Mouse (Mus musculus): Measurements from ENCODE around the gene Rad23b. TPM values are rescaled to one million over a fixed set of nuclear protein-coding genes. Genes with fewer than 3 reads are reported as not detected.
A peak's percentile ranks its signal among the peaks of the same experiment; 100 is the strongest.

Gene Rad23b
- polyA plus RNA-seq, 1 experiment from 2014 or later, result 113 TPM

GRCm38 (mm10) chr4:55338905-55339304 is 10.9 kb upstream of the Rad23b start:
- Histone ChIP-seq H3K4me1 (no peaks in the 10 kb centered on the region), H3K36me3 (no peaks in the 10 kb centered on the region), H3K9me3 (no peaks in the 10 kb centered on the region), H3K27me3 (no peaks in the 10 kb centered on the region), H3K4me3 (no peak overlapping the region), H3K27ac (replicated peaks) (no peak overlapping the region), H3K9ac (replicated peaks) (no peak overlapping the region), H3K4me2 (replicated peaks) (no peak overlapping the region)
- ATAC-seq (ENCODE audit: low FRiP score, low read depth), result no peak
- WGBS, result 71% methylated on average over 1 of the region's 1 CpGs

- Histone ChIP-seq H3K27me3 (no peaks in the 10 kb centered on the region), H3K9ac (replicated peaks) (no peak overlapping the region), H3K27ac (replicated peaks) (no peak overlapping the region), H3K36me3 (no peaks in the 10 kb centered on the region), H3K9me3 (no peaks in the 10 kb centered on the region), H3K4me2 (replicated peaks) (no peak overlapping the region), H3K4me3 (no peak overlapping the region), H3K4me1 (no peaks in the 10 kb centered on the region)
- no peak for ATAC-seq (ENCODE audit: low FRiP score, low read depth)
- WGBS, result 75% methylated on average over 4 of the region's 4 CpGs
These were observed 10.5 kb upstream of the Rad23b start for GRCm38 (mm10) chr4:55339388-55339787.

- ATAC-seq (ENCODE audit: low FRiP score, low read depth), result no peak
- Histone ChIP-seq H3K4me2 (replicated peaks) (no peak overlapping the region), H3K9me3 (no peaks in the 10 kb centered on the region), H3K4me3 (no peak overlapping the region), H3K4me1 (no peaks in the 10 kb centered on the region), H3K9ac (replicated peaks) (no peak overlapping the region), H3K36me3 (no peaks in the 10 kb centered on the region), H3K27ac (replicated peaks) (no peak overlapping the region), H3K27me3 (no peaks in the 10 kb centered on the region)
- 94% methylated on average over 1 of the region's 1 CpGs for WGBS
These were observed 8.0 kb upstream of the Rad23b start for GRCm38 (mm10) chr4:55341797-55342196.

GRCm38 (mm10) chr4:55342602-55343001 is 7.2 kb upstream of the Rad23b start:
- no peak overlapping the region for H3K9ac ChIP-seq (replicated peaks)
- no peaks in the 10 kb centered on the region for H3K4me1 ChIP-seq
- no peaks in the 10 kb centered on the region for H3K9me3 ChIP-seq
- no peak overlapping the region for H3K27ac ChIP-seq (replicated peaks)
- 94% methylated on average over 5 of the region's 5 CpGs for WGBS
- H3K27me3 ChIP-seq, result no peaks in the 10 kb centered on the region
- ATAC-seq (ENCODE audit: low FRiP score, low read depth), result no peak
- H3K4me3 ChIP-seq, result no peak overlapping the region
- H3K36me3 ChIP-seq, result no peaks in the 10 kb centered on the region
- no peak overlapping the region for H3K4me2 ChIP-seq (replicated peaks)

GRCm38 (mm10) chr4:55343287-55343686 is 6.6 kb upstream of the Rad23b start:
- Histone ChIP-seq H3K27me3 (0 out of 2 replicates have a peak, but pooled peaks cover 4% of the 10 kb centered on the region), H3K36me3 (no peaks in the 10 kb centered on the region), H3K9me3 (no peaks in the 10 kb centered on the region), H3K4me2 (replicated peaks) (no peak overlapping the region), H3K4me1 (no peaks in the 10 kb centered on the region), H3K4me3 (no peak overlapping the region), H3K27ac (replicated peaks) (no peak overlapping the region), H3K9ac (replicated peaks) (no peak overlapping the region)
- 88% methylated on average over 3 of the region's 3 CpGs for WGBS
- no peak for ATAC-seq (ENCODE audit: low FRiP score, low read depth)

GRCm38 (mm10) chr4:55348759-55349451 is 938 bp upstream of the Rad23b start:
- H3K4me2 ChIP-seq (replicated peaks), result peak overlapping the region; percentile 64
- peak overlapping the region; percentile 96 for H3K27ac ChIP-seq (replicated peaks)
- peak overlapping the region; percentile 95 for H3K4me3 ChIP-seq
- H3K9me3 ChIP-seq, result no peaks in the 10 kb centered on the region
- H3K36me3 ChIP-seq, result no peaks in the 10 kb centered on the region
- H3K4me1 ChIP-seq, result peaks cover 21% of the 10 kb centered on the region
- no peak; the same call in 1 of the 2 replicates for ATAC-seq (ENCODE audit: low FRiP score, low read depth)
- H3K9ac ChIP-seq (replicated peaks), result peak overlapping the region; percentile 62
- 8% methylated on average over 12 of the region's 12 CpGs for WGBS
- H3K27me3 ChIP-seq, result 0 out of 2 replicates have a peak, but pooled peaks cover 4% of the 10 kb centered on the region

GRCm38 (mm10) chr4:55350219-55350931 is 532 bp downstream of the Rad23b start:
- H3K27me3 ChIP-seq, result 0 out of 2 replicates have a peak, but pooled peaks cover 4% of the 10 kb centered on the region
- peak overlapping the region; percentile 96 for H3K27ac ChIP-seq (replicated peaks)
- peaks cover 25% of the 10 kb centered on the region for H3K4me1 ChIP-seq
- peak overlapping the region; percentile 96 for H3K9ac ChIP-seq (replicated peaks)
- H3K9me3 ChIP-seq, result no peaks in the 10 kb centered on the region
- no peaks in the 10 kb centered on the region for H3K36me3 ChIP-seq
- H3K4me3 ChIP-seq, result peak overlapping the region; percentile 95
- peak overlapping the region; percentile 66 for H3K4me2 ChIP-seq (replicated peaks)
- WGBS, result under 1% methylated on average over 56 of the region's 66 CpGs
- peak; percentile 64; the same call in 1 of the 2 replicates for ATAC-seq (ENCODE audit: low FRiP score, low read depth)

- Histone ChIP-seq H3K4me2 (replicated peaks) (peak overlapping the region; percentile 66), H3K4me1 (peaks cover 25% of the 10 kb centered on the region), H3K36me3 (0 out of 2 replicates have a peak, but pooled peaks cover 2% of the 10 kb centered on the region), H3K27ac (replicated peaks) (peak overlapping the region; percentile 96; the same call in 1 of the 2 replicates), H3K9ac (replicated peaks) (peak overlapping the region; percentile 96), H3K9me3 (no peaks in the 10 kb centered on the region), H3K4me3 (peak overlapping the region; percentile 95), H3K27me3 (0 out of 2 replicates have a peak, but pooled peaks cover 4% of the 10 kb centered on the region)
- no peak for ATAC-seq (ENCODE audit: low FRiP score, low read depth)
- WGBS, result 21% methylated on average over 12 of the region's 12 CpGs
These were observed 1.2 kb downstream of the Rad23b start for GRCm38 (mm10) chr4:55351037-55351436.

- no peak for ATAC-seq (ENCODE audit: low FRiP score, low read depth)
- Histone ChIP-seq H3K4me2 (replicated peaks) (peak overlapping the region; percentile 66), H3K4me3 (no peak overlapping the region)
These were observed 2.0 kb downstream of the Rad23b start for GRCm38 (mm10) chr4:55351860-55352259.

GRCm38 (mm10) chr4:55354038-55354437 is 4.2 kb downstream of the Rad23b start:
- ATAC-seq (ENCODE audit: low FRiP score, low read depth), result no peak
- Histone ChIP-seq H3K36me3 (peaks cover 10% of the 10 kb centered on the region; the same call in 1 of the 2 replicates), H3K4me1 (peaks cover 20% of the 10 kb centered on the region), H3K4me2 (replicated peaks) (no peak overlapping the region), H3K27me3 (no peaks in the 10 kb centered on the region), H3K4me3 (no peak overlapping the region), H3K9ac (replicated peaks) (no peak overlapping the region), H3K9me3 (no peaks in the 10 kb centered on the region), H3K27ac (replicated peaks) (no peak overlapping the region)
- WGBS, result 96% methylated on average over 1 of the region's 1 CpGs

More at GRCm38 (mm10) chr4:55351860-55352259, 2.0 kb downstream of the Rad23b start:
- H3K4me1 ChIP-seq, result peaks cover 25% of the 10 kb centered on the region
- no peak overlapping the region for H3K27ac ChIP-seq (replicated peaks)
- H3K27me3 ChIP-seq, result 0 out of 2 replicates have a peak, but pooled peaks cover 4% of the 10 kb centered on the region
- peaks cover 5% of the 10 kb centered on the region; the same call in 1 of the 2 replicates for H3K36me3 ChIP-seq
- no peaks in the 10 kb centered on the region for H3K9me3 ChIP-seq
- H3K9ac ChIP-seq (replicated peaks), result no peak overlapping the region

- Histone ChIP-seq H3K4me1 (peaks cover 20% of the 10 kb centered on the region), H3K9ac (replicated peaks) (no peak overlapping the region), H3K27me3 (no peaks in the 10 kb centered on the region), H3K27ac (replicated peaks) (no peak overlapping the region), H3K36me3 (peaks cover 12% of the 10 kb centered on the region; the same call in 1 of the 2 replicates), H3K9me3 (no peaks in the 10 kb centered on the region), H3K4me3 (no peak overlapping the region), H3K4me2 (replicated peaks) (no peak overlapping the region)
- no peak for ATAC-seq (ENCODE audit: low FRiP score, low read depth)
- 100% methylated on average over 1 of the region's 1 CpGs for WGBS
These were observed 6.0 kb downstream of the Rad23b start for GRCm38 (mm10) chr4:55355845-55356244.

GRCm38 (mm10) chr4:55356726-55357125 is 6.9 kb downstream of the Rad23b start:
- Histone ChIP-seq H3K36me3 (peaks cover 12% of the 10 kb centered on the region; the same call in 1 of the 2 replicates), H3K27ac (replicated peaks) (no peak overlapping the region), H3K4me1 (peaks cover 18% of the 10 kb centered on the region), H3K27me3 (no peaks in the 10 kb centered on the region), H3K9ac (replicated peaks) (no peak overlapping the region), H3K4me2 (replicated peaks) (no peak overlapping the region), H3K9me3 (no peaks in the 10 kb centered on the region), H3K4me3 (no peak overlapping the region)
- WGBS, result 98% methylated on average over 3 of the region's 3 CpGs
- no peak for ATAC-seq (ENCODE audit: low FRiP score, low read depth)

Measured in midbrain, embryonic 12.5 days (tissue).